Mouse (Mus musculus) ES-Bruce4 (cell line): ENCODE results near the gene Mpdz.

Experiments
- CTCF ChIP-seq: IDR thresholded peaks from one replicate; pipeline ENCODE4 v1.8.1; 2011; ENCODE audit warnings: low read depth, low read length
- EP300 ChIP-seq: IDR thresholded peaks from 2 replicates; pipeline ENCODE4 v1.6.1; 2011; ENCODE audit warnings: low read depth, low read length; ENCODE audit not compliant: insufficient read depth

GRCm38 (mm10) chr4:81466821-81467220, 24.2 kb upstream of the Mpdz start:
- TF ChIP-seq CTCF: no peak
- TF ChIP-seq EP300: no peak
